Mouse (Mus musculus): ENCODE data around the gene Syngr1. TPM values are rescaled to one million over a fixed set of nuclear protein-coding genes. Genes with fewer than 3 reads are reported as not detected.

Gene Syngr1
- total and polyA plus RNA-seq, 3 experiments: 105 to 115 TPM; not detected in 1

DNA sequence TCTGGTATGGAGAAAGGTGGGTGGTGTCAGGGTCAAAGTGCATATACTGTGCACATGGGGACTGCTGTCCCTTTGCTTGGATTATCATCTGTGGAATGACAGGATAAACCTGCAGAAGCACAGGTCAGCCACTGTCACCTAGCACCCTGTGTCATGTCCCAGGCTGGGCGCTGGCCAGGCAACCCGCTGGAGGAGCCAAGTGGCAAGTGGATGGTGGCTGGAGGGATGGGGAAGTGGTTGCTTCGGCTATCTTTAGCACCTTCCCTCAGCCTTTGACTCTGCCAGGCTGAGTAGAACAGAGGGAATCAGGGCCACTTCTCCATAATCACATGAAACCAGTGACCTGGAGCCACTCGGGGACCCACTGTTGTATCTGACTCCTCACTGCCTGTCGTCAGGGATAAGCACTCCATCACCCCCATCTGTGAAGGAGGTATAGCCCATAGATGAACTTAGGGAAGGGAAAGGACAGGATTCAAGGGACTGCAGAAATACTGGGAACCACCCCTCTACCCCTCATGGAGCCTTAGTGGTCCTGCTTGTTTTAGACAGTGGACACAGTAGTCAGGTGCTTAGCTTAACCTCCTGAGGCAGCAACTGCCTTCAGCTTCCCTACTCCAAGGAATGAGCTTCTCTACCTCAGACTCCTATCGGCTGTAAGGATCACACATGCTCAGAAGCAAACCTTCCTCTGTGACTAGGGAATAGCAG lies 16.3 kb upstream of the Syngr1 start:
- H3K4me3 ChIP-seq (ENCODE audit: control insufficient read depth in 1 of 2, insufficient read depth in 1 of 2, low read depth in 2 of 2, low read length in 2 of 2): no peak overlapping the region
- H3K36me3 ChIP-seq (ENCODE audit: control insufficient read depth in 1 of 2, insufficient read depth in 2 of 2, low read length in 2 of 2): peaks cover 2 to 13% of the 10 kb centered on the region in 2 experiments; a peak in 3 of 4 replicates
- no peaks in the 10 kb centered on the region for H3K9me3 ChIP-seq (replicated peaks; ENCODE audit: insufficient read depth, low read length)
- TF ChIP-seq GATA1 (IDR thresholded peaks at IDR 0.05; ENCODE audit: low read depth, low read length) (no peak), ZNF384 (IDR thresholded peaks at IDR 0.05; ENCODE audit: low read depth, low read length) (no peak), POLR2A (IDR thresholded peaks at IDR 0.05; ENCODE audit: control insufficient read depth in 1 of 2, insufficient read depth in 1 of 2, low read depth in 1 of 2, low read length in 2 of 2, poor library complexity in 1 of 2) (0 out of 4 replicates have a peak, but pooled peaks of 1 of the 2 experiments have one; percentile 22), HCFC1 (IDR thresholded peaks at IDR 0.05; ENCODE audit: low read depth, low read length) (no peak), E2F4 (IDR thresholded peaks at IDR 0.05; ENCODE audit: borderline replicate concordance, low read depth, low read length) (no peak), NELFE (IDR thresholded peaks at IDR 0.05; ENCODE audit: low read depth, low read length) (no peak), ZMIZ1 (IDR thresholded peaks at IDR 0.05; ENCODE audit: low read depth, low read length) (no peak), RAD21 (IDR thresholded peaks at IDR 0.05; ENCODE audit: low read depth, low read length) (no peak), POLR2AphosphoS2 (IDR thresholded peaks at IDR 0.05; ENCODE audit: low read length) (no peak), TAL1 (IDR thresholded peaks at IDR 0.05; ENCODE audit: low read length) (peak; percentile 51), MEF2A (IDR thresholded peaks at IDR 0.05; ENCODE audit: extremely low read depth, insufficient replicate concordance, low read depth, low read length, poor library complexity, severe bottlenecking) (no peak), TBP (IDR thresholded peaks at IDR 0.05; ENCODE audit: low read depth, low read length) (no peak)
- no peak overlapping the region for H3K27ac ChIP-seq (ENCODE audit: control insufficient read depth, low read depth, low read length)
- DNase-seq (ENCODE audit: low read depth, low spot score): peak; percentile 58
- H3K27me3 ChIP-seq (ENCODE audit: control insufficient read depth in 1 of 2, insufficient read depth in 2 of 2, low read length in 2 of 2): no peaks in the 10 kb centered on the region
- H3K79me2 ChIP-seq (ENCODE audit: control insufficient read depth, insufficient read depth, low read length, poor library complexity): peaks cover 11% of the 10 kb centered on the region
- H3K4me1 ChIP-seq (ENCODE audit: control insufficient read depth in 1 of 2, insufficient read depth in 2 of 2, low read length in 2 of 2): no peaks in the 10 kb centered on the region
- H3K9ac ChIP-seq (ENCODE audit: control insufficient read depth, low read depth, low read length, poor library complexity, severe bottlenecking): no peak overlapping the region

DNA sequence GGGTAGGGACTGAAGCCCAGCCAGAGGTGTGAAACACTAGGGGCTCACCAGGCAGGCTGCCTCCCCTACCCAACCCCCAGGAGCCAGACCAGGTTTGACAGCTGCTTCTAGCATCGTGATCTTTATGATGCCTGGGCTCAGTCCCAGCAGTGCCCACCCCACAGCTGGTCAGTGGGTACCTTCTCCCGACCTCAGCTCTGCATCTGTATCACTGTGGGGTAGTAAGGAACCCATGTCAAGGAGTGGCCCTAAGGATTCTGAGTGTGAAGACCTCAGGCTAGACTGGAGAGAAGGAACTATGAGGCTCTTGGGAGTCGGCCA lies 15.8 kb upstream of the Syngr1 start:
- Histone ChIP-seq H3K79me2 (ENCODE audit: control insufficient read depth, insufficient read depth, low read length, poor library complexity) (peaks cover 16% of the 10 kb centered on the region), H3K4me1 (ENCODE audit: control insufficient read depth in 1 of 2, insufficient read depth in 2 of 2, low read length in 2 of 2) (no peaks in the 10 kb centered on the region), H3K4me3 (ENCODE audit: control insufficient read depth in 1 of 2, insufficient read depth in 1 of 2, low read depth in 2 of 2, low read length in 2 of 2) (no peak overlapping the region), H3K27ac (ENCODE audit: control insufficient read depth, low read depth, low read length) (peak overlapping the region; percentile 11; the same call in 1 of the 2 replicates), H3K9ac (ENCODE audit: control insufficient read depth, low read depth, low read length, poor library complexity, severe bottlenecking) (no peak overlapping the region), H3K36me3 (ENCODE audit: control insufficient read depth in 1 of 2, insufficient read depth in 2 of 2, low read length in 2 of 2) (peaks cover 3 to 15% of the 10 kb centered on the region in 2 experiments; a peak in 3 of 4 replicates), H3K27me3 (ENCODE audit: control insufficient read depth in 1 of 2, insufficient read depth in 2 of 2, low read length in 2 of 2) (no peaks in the 10 kb centered on the region), H3K9me3 (replicated peaks; ENCODE audit: insufficient read depth, low read length) (no peaks in the 10 kb centered on the region)
- TF ChIP-seq MYB (IDR thresholded peaks at IDR 0.05; ENCODE audit: low read depth, low read length) (0 out of 2 replicates have a peak, but pooled peaks have one; percentile 1), UBTF (IDR thresholded peaks at IDR 0.05; ENCODE audit: borderline replicate concordance, insufficient read depth, low read depth, low read length) (no peak), TAL1 (IDR thresholded peaks at IDR 0.05; ENCODE audit: low read length) (no peak), POLR2A (IDR thresholded peaks at IDR 0.05; ENCODE audit: control insufficient read depth in 1 of 2, insufficient read depth in 1 of 2, low read depth in 1 of 2, low read length in 2 of 2, poor library complexity in 1 of 2) (no peak), USF1 (IDR thresholded peaks at IDR 0.05; ENCODE audit: low read depth, low read length) (no peak), MAFK (IDR thresholded peaks at IDR 0.05; ENCODE audit: borderline replicate concordance, low read depth, low read length) (no peak), POLR2AphosphoS5 (IDR thresholded peaks at IDR 0.05; ENCODE audit: borderline replicate concordance, low read depth, low read length) (peak; percentile 10; the same call in 1 of the 2 replicates), HCFC1 (IDR thresholded peaks at IDR 0.05; ENCODE audit: low read depth, low read length) (no peak), E2F4 (IDR thresholded peaks at IDR 0.05; ENCODE audit: borderline replicate concordance, low read depth, low read length) (0 out of 2 replicates have a peak, but pooled peaks have one; percentile 5), EP300 (IDR thresholded peaks at IDR 0.05; ENCODE audit: low read depth in 1 of 2, low read length in 2 of 2) (no peak), RCOR1 (IDR thresholded peaks at IDR 0.05; ENCODE audit: low read depth, low read length) (0 out of 2 replicates have a peak, but pooled peaks have one; percentile 4), GATA1 (IDR thresholded peaks at IDR 0.05; ENCODE audit: low read depth, low read length) (no peak), KAT2A (conservative IDR thresholded peaks at IDR 0.05; ENCODE audit: low read depth, low read length) (no peak), CTCF (IDR thresholded peaks at IDR 0.05 in 2 of 3, conservative IDR thresholded peaks at IDR 0.05 in 1 of 3; ENCODE audit: control insufficient read depth in 1 of 3, insufficient read depth in 1 of 3, low read depth in 2 of 3, low read length in 3 of 3, poor library complexity in 1 of 3, severe bottlenecking in 1 of 3) (no peak)
- no peak for DNase-seq (ENCODE audit: low read depth, low spot score)

Data from MEL (cell line).